Mouse (Mus musculus) thymus, adult 2 months (tissue): ENCODE results near the gene Pcgf1. TPM values are rescaled to one million over a fixed set of nuclear protein-coding genes. Genes with fewer than 3 reads are reported as not detected.

Source experiments
- DNase-seq: peaks from one replicate; pipeline ENCODE4 v3.0.0; 2021
- H3K27ac ChIP-seq: fragments of 200-500 bp; 2 replicates; pipeline ENCODE4 v1.5.1; 2012; ENCODE audit warnings: low read length, control low read depth; ENCODE audit not compliant: control insufficient read depth, insufficient read depth
- H3K27me3 ChIP-seq: fragments of 200-500 bp; 2 replicates; pipeline ENCODE4 v1.6.1; 2012; ENCODE audit warnings: mild to moderate bottlenecking, low read length, moderate library complexity, mixed read lengths; ENCODE audit not compliant: control insufficient read depth, insufficient read depth
- H3K36me3 ChIP-seq: fragments of 200-500 bp; 2 replicates; pipeline ENCODE4 v1.6.1; 2012; ENCODE audit warnings: mild to moderate bottlenecking, low read length, moderate library complexity; ENCODE audit not compliant: control insufficient read depth, insufficient read depth
- H3K4me1 ChIP-seq: fragments of 200-500 bp; replicated peaks from 2 replicates; pipeline ENCODE4 v1.6.1; 2012; ENCODE audit warnings: low read length; ENCODE audit not compliant: control insufficient read depth, insufficient read depth
- H3K4me3 ChIP-seq: fragments of 200-500 bp; 2 replicates; pipeline ENCODE4 v1.5.1; 2012; ENCODE audit warnings: mild to moderate bottlenecking, low read length, control low read depth, moderate library complexity; ENCODE audit not compliant: control insufficient read depth, insufficient read depth
- CTCF ChIP-seq: fragments of 200-500 bp; IDR thresholded peaks from 2 replicates; pipeline ENCODE4 v1.5.1; 2012; ENCODE audit warnings: mild to moderate bottlenecking, control low read depth, low read length, moderate library complexity, borderline replicate concordance; ENCODE audit not compliant: control insufficient read depth, poor library complexity, insufficient read depth; ENCODE audit errors: extremely low read depth
- POLR2A ChIP-seq: fragments of 200-500 bp; IDR thresholded peaks from 2 replicates; pipeline ENCODE4 v1.6.1; 2012; ENCODE audit warnings: mild to moderate bottlenecking, low read length, control low read depth, moderate library complexity; ENCODE audit not compliant: control insufficient read depth, poor library complexity, insufficient read depth; ENCODE audit errors: extremely low read depth
- WGBS: fragments of 180-500 bp; shearing (Covaris S2); methylation state at CpG from one replicate; pipeline ENCODE4 v1.1.7; 2018; 5-methylcytosine and 5-hydroxymethylcytosine counted together
- polyA plus RNA-seq: library from polyadenylated mRNA; depleted of rRNA; stranded (reverse); fragments of >200 nt; gene quantifications from 2 replicates; pipeline ENCODE4 v1.2.3, GENCODE M21; 2012

The Pcgf1 gene
- polyA plus RNA-seq, 1 experiment = 25.5 TPM

- WGBS = 84% methylated on average over 10 of the region's 10 CpGs
- Histone ChIP-seq H3K27me3 (no peaks in the 10 kb centered on the region), H3K4me3 (no peak overlapping the region), H3K36me3 (no peaks in the 10 kb centered on the region), H3K27ac (no peak overlapping the region), H3K4me1 (peaks cover 8% of the 10 kb centered on the region)
- TF ChIP-seq POLR2A (no peak), CTCF (no peak)
- DNase-seq = no peak
Observed at GRCm38 (mm10) chr6:83049367-83049766, 28.3 kb upstream of the Pcgf1 start.

- no peak for TF ChIP-seq POLR2A
- no peak for TF ChIP-seq CTCF
- no peak for DNase-seq
- Histone ChIP-seq H3K27me3 (no peaks in the 10 kb centered on the region), H3K27ac (no peak overlapping the region), H3K36me3 (peaks cover 8% of the 10 kb centered on the region), H3K4me1 (peaks cover 19% of the 10 kb centered on the region), H3K4me3 (peak overlapping the region; percentile 80)
- 8% methylated on average over 26 of the region's 26 CpGs for WGBS
Observed at GRCm38 (mm10) chr6:83053136-83053960, 24.3 kb upstream of the Pcgf1 start.

GRCm38 (mm10) chr6:83054074-83054851 lies 23.4 kb upstream of the Pcgf1 start, which contains the start of gene Aup1:
Aup1 (plus strand) TSS chr6:83054521.
- DNase-seq = peak; percentile 97
- Histone ChIP-seq H3K4me3 (peak within 1 kb of the TSS; percentile 80), H3K27me3 (no peaks in the 10 kb centered on the region), H3K36me3 (peaks cover 8% of the 10 kb centered on the region), H3K27ac (no peak within 1 kb of the TSS), H3K4me1 (peaks cover 19% of the 10 kb centered on the region)
- TF ChIP-seq CTCF (no peak; the same call in 1 of the 2 replicates), POLR2A (peak; percentile 90)
- WGBS = under 1% methylated on average over 64 of the region's 64 CpGs

- H3K36me3 ChIP-seq = peaks cover 8% of the 10 kb centered on the region
- peak; percentile 66 for DNase-seq
- under 1% methylated on average over 50 of the region's 50 CpGs for WGBS
- H3K4me3 ChIP-seq = peak within 1 kb of the TSS; percentile 80
- H3K27ac ChIP-seq = no peak within 1 kb of the TSS
- TF ChIP-seq POLR2A = no peak
- TF ChIP-seq CTCF = 0 out of 2 replicates have a peak, but pooled peaks have one; percentile 29
- no peaks in the 10 kb centered on the region for H3K27me3 ChIP-seq
- peaks cover 19% of the 10 kb centered on the region for H3K4me1 ChIP-seq
Observed at GRCm38 (mm10) chr6:83054871-83055431, 22.7 kb upstream of the Pcgf1 start, which contains the start of gene Htra2. Htra2 (minus strand) TSS chr6:83055273.

GRCm38 (mm10) chr6:83057790-83058189 lies 19.9 kb upstream of the Pcgf1 start, which contains the start of gene Dqx1:
Dqx1 (plus strand) TSS chr6:83057844.
- H3K4me3 ChIP-seq = no peak within 1 kb of the TSS
- DNase-seq = no peak
- 97% methylated on average over 3 of the region's 3 CpGs for WGBS
- peaks cover 8% of the 10 kb centered on the region for H3K36me3 ChIP-seq
- H3K27me3 ChIP-seq = no peaks in the 10 kb centered on the region
- peaks cover 19% of the 10 kb centered on the region for H3K4me1 ChIP-seq
- TF ChIP-seq CTCF = no peak
- no peak for TF ChIP-seq POLR2A
- no peak within 1 kb of the TSS for H3K27ac ChIP-seq

GRCm38 (mm10) chr6:83058725-83059124 lies 18.9 kb upstream of the Pcgf1 start:
- no peak overlapping the region for H3K27ac ChIP-seq
- TF ChIP-seq POLR2A (no peak), CTCF (no peak)
- H3K4me1 ChIP-seq = peaks cover 11% of the 10 kb centered on the region
- H3K4me3 ChIP-seq = no peak overlapping the region
- H3K36me3 ChIP-seq = peaks cover 8% of the 10 kb centered on the region
- no peaks in the 10 kb centered on the region for H3K27me3 ChIP-seq
- 94% methylated on average over 2 of the region's 2 CpGs for WGBS
- DNase-seq = no peak
